Mouse (Mus musculus) liver, postnatal 0 days (tissue): Measurements from ENCODE around the gene Dock9.

Experiments
- CTCF ChIP-seq: sonication (generic); IDR thresholded peaks from 2 replicates; pipeline ENCODE4 v1.5.1; 2016; ENCODE audit warnings: antibody characterized with exemption, low read depth
- EP300 ChIP-seq: IDR thresholded peaks from 2 replicates; pipeline ENCODE4 v1.6.1; 2016; ENCODE audit warnings: antibody characterized with exemption, low read depth, mild to moderate bottlenecking

DNA sequence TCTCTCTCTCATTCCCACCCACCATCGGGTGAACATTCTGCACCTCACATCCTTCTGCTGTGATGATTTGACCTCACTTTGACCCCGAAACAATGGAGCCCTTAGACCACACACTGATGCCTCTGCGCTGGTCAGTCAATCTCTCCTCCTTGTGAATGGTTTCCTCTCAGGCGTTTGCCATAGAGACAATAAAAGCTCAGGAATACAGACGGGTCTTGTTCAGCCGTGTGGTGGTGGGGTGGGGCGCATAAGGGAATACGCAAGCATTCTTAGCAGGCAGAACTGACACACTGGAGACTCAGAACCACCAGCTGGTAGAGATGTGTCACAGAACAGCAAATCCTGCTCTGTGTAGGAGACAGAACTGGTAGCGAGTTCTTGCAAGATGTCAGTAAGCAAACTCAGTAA, 230.8 kb downstream of the Dock9 start:
- TF ChIP-seq CTCF, result no peak
- no peak for TF ChIP-seq EP300
